ENCODE assay signal across 21 mouse cellular contexts in the genomic region with DNA sequence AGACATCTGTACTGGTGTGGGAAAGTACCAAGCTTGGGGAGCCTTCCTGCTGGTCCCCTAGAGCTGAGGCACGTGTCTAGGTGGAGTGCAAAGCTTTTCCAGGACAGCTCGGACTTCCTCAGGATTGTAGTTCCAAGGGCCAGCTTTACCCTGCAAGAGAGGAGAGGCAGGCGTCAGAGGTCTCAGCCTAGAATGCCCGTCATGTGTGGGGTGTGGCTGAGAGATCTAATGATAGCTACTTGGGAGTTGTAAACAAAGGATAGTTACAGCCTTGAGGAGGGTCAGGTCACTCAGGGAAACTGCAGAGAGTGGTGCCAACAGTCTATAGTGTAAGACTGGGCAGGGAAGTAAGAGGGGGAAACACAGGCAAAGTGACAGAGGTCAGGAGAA. TPM values are rescaled to one million over a fixed set of nuclear protein-coding genes. Genes with fewer than 3 reads are reported as not detected.
DNase-seq lines count a peak whose midpoint lies in the region; ATAC-seq and TF ChIP-seq lines count a peak whose summit lies in the region.
"Had no signal": no experiment of that assay in that cellular context is flagged by ENCODE, and none has a peak within 500 bp of the region (broad histone marks: within the 10 kb centered on the region; RNA-seq: fewer than 3 reads in every experiment).

No protein-coding gene starts in this region.

- H3K27ac ChIP-seq in kidney, adult 2 months (ENCODE audit: insufficient read depth, low read depth, low read length), result no peak overlapping the region
- no peak overlapping the region for H3K27ac ChIP-seq in testis, adult 2 months (ENCODE audit: control insufficient read depth, insufficient read depth, low read depth, low read length)
- H3K27ac ChIP-seq: hindbrain, embryonic 14.5 days; limb, embryonic 12.5 days; liver, embryonic 12.5 days; lung, embryonic 15.5 days had no signal

- no peaks in the 10 kb centered on the region for H3K27me3 ChIP-seq in kidney, adult 2 months (replicated peaks; ENCODE audit: control insufficient read depth, insufficient read depth, low read length)
- H3K27me3 ChIP-seq in testis, adult 2 months (ENCODE audit: control insufficient read depth, insufficient read depth, low read length), result no peaks in the 10 kb centered on the region
- H3K27me3 ChIP-seq: limb, embryonic 12.5 days; lung, embryonic 15.5 days had no signal

- ATAC-seq in megakaryocyte-erythroid progenitor cell, adult 5-6 weeks (replicated peaks; ENCODE audit: low FRiP score, low TSS enrichment, poor library complexity, severe bottlenecking), result peak; percentile 34; the same call in 1 of the 2 replicates
- ATAC-seq: liver, embryonic 12.5 days had no signal

- whole genome bisulfite sequencing in kidney, adult 2 months, result 34% methylated on average over 4 of the region's 4 CpGs

- no peak overlapping the region for H3K4me3 ChIP-seq in kidney, adult 2 months (ENCODE audit: insufficient read depth, low read depth, low read length)
- peak overlapping the region; percentile 60 for H3K4me3 ChIP-seq in testis, adult 2 months (ENCODE audit: control insufficient read depth, low read depth, low read length)
- H3K4me3 ChIP-seq: limb, embryonic 12.5 days; liver, embryonic 12.5 days; lung, embryonic 15.5 days had no signal

- peak; percentile 25 for DNase-seq in kidney, adult 2 months
- DNase-seq in kidney, postnatal 10 days, result no peak
- DNase-seq in testis, postnatal 14 days (ENCODE audit: low spot score), result no peak
- DNase-seq in spleen, postnatal 14 days (ENCODE audit: low spot score in 2 of 2), result no peak
- DNase-seq in thymus, postnatal 36 days, result no peak
- DNase-seq: cerebellum, adult 8-10 months; heart, adult 11 months; heart, postnatal 36 days; right cerebral cortex, postnatal 25 days had no signal

- H3K4me1 ChIP-seq in kidney, adult 2 months (ENCODE audit: control insufficient read depth, insufficient read depth, low read length), result no peaks in the 10 kb centered on the region
- H3K4me1 ChIP-seq in testis, adult 2 months (ENCODE audit: control insufficient read depth, insufficient read depth, low read length), result peaks cover 12% of the 10 kb centered on the region
- H3K4me1 ChIP-seq: limb, embryonic 12.5 days; lung, embryonic 15.5 days had no signal

- no peak for TF ChIP-seq POLR2A in kidney, adult 2 months (IDR thresholded peaks at IDR 0.05; ENCODE audit: low read depth, low read length)
- TF ChIP-seq POLR2A in testis, adult 2 months (IDR thresholded peaks at IDR 0.05; ENCODE audit: control insufficient read depth, low read depth, low read length), result no peak

- no peaks in the 10 kb centered on the region for H3K36me3 ChIP-seq in kidney, adult 2 months (ENCODE audit: control insufficient read depth, insufficient read depth, low read length)
- no peaks in the 10 kb centered on the region for H3K36me3 ChIP-seq in testis, adult 2 months (ENCODE audit: control insufficient read depth, insufficient read depth, low read length)
- H3K36me3 ChIP-seq: limb, embryonic 12.5 days; liver, embryonic 12.5 days; lung, embryonic 15.5 days had no signal

- TF ChIP-seq CTCF in kidney, adult 2 months (conservative IDR thresholded peaks at IDR 0.05; ENCODE audit: insufficient read depth, insufficient read length, low read depth, low read length), result no peak
- no peak for TF ChIP-seq CTCF in testis, adult 2 months (IDR thresholded peaks at IDR 0.05; ENCODE audit: control insufficient read depth, insufficient read depth, insufficient replicate concordance, low read depth, low read length)

RNA-seq across cellular contexts. Expression of a gene that starts 14.7 kb away (rescaled TPM):
- polyA plus RNA-seq in kidney, adult 2 months (2012; rRNA removed), result 70.0 and 72.9 TPM in 2 replicates
- 0.12 TPM in 1 of 2 replicates, not detected in the other for polyA plus RNA-seq in testis, adult 2 months (2012; rRNA removed)
- total RNA-seq in megakaryocyte-erythroid progenitor cell, adult 5-6 weeks (2014; fragmentation: Nextera tagmentation), result not detected in 2 replicates
- not detected in 2 replicates for total RNA-seq in megakaryocyte-erythroid progenitor cell, adult 5-6 weeks (2017)
- total RNA-seq: common myeloid progenitor, adult 5-6 weeks; gastrocnemius, adult 18-20 months; heart, postnatal 36 days; left cerebral cortex, postnatal 10 days had no signal
- polyA plus RNA-seq: C2C12; embryonic facial prominence, embryonic 11.5 days; heart, embryonic 14.5 days; hindbrain, embryonic 14.5 days; limb, embryonic 12.5 days; liver, embryonic 12.5 days had no signal

RNA-seq across cellular contexts. Expression of a gene that starts 21.9 kb away (rescaled TPM):
- polyA plus RNA-seq in kidney, adult 2 months (2012; rRNA removed), result 55.7 and 67.6 TPM in 2 replicates
- 48.8 and 52.5 TPM in 2 replicates for polyA plus RNA-seq in testis, adult 2 months (2012; rRNA removed)
- 42.2 and 42.5 TPM in 2 replicates for total RNA-seq in megakaryocyte-erythroid progenitor cell, adult 5-6 weeks (2014; fragmentation: Nextera tagmentation)
- total RNA-seq in megakaryocyte-erythroid progenitor cell, adult 5-6 weeks (2017), result 26.5 and 26.6 TPM in 2 replicates

RNA-seq across cellular contexts. Expression of a gene that starts 38.9 kb away (rescaled TPM):
- 4.2 and 7.1 TPM in 2 replicates for polyA plus RNA-seq in kidney, adult 2 months (2012; rRNA removed)
- polyA plus RNA-seq in testis, adult 2 months (2012; rRNA removed), result 8.8 and 11.9 TPM in 2 replicates
- 3.7 and 17.2 TPM in 2 replicates for total RNA-seq in megakaryocyte-erythroid progenitor cell, adult 5-6 weeks (2014; fragmentation: Nextera tagmentation)
- 11.2 and 12.7 TPM in 2 replicates for total RNA-seq in megakaryocyte-erythroid progenitor cell, adult 5-6 weeks (2017)

RNA-seq across cellular contexts. Expression of a gene that starts 38.9 kb away (rescaled TPM):
- polyA plus RNA-seq in kidney, adult 2 months (2012; rRNA removed), result 10.5 and 11.7 TPM in 2 replicates
- 23.0 and 28.6 TPM in 2 replicates for polyA plus RNA-seq in testis, adult 2 months (2012; rRNA removed)
- total RNA-seq in megakaryocyte-erythroid progenitor cell, adult 5-6 weeks (2014; fragmentation: Nextera tagmentation), result 18.3 and 46.6 TPM in 2 replicates
- 15.0 and 16.7 TPM in 2 replicates for total RNA-seq in megakaryocyte-erythroid progenitor cell, adult 5-6 weeks (2017)

Comparison
In these comparisons a context has a peak if more than half of its experiments do, and no peak if none do; other contexts are left out.
1. RNA of a gene that starts 14.7 kb away (polyA plus RNA-seq): 70.0 to 72.9 TPM in kidney, adult 2 months; 0.12 TPM in testis, adult 2 months; every median in the first group is over 10 times any median in the second.